Mouse (Mus musculus) G1E (cell line): ENCODE results near the gene Slc7a6.

Experiments
- CTCF ChIP-seq: IDR thresholded peaks from 2 replicates; pipeline ENCODE4 v1.5.1; 2012; ENCODE audit warnings: low read depth, low read length, inconsistent platforms, mixed read lengths
- GATA1 ChIP-seq: IDR thresholded peaks from 2 replicates; pipeline ENCODE4 v1.6.1; 2012; ENCODE audit warnings: borderline replicate concordance, low read length, inconsistent platforms, mixed read lengths
- POLR2AphosphoS5 ChIP-seq: IDR thresholded peaks from 2 replicates; pipeline ENCODE4 v1.6.1; 2012; ENCODE audit warnings: low read depth, low read length, inconsistent platforms; ENCODE audit not compliant: insufficient replicate concordance
- TAL1 ChIP-seq: conservative IDR thresholded peaks from 2 replicates; pipeline ENCODE4 v1.6.1; 2012; ENCODE audit warnings: low read depth, low read length, inconsistent platforms, mixed read lengths

GRCm38 (mm10) chr8:106140769-106141168, 27.9 kb upstream of the Slc7a6 start:
- TF ChIP-seq CTCF = peak; percentile 82
- no peak for TF ChIP-seq GATA1
- TF ChIP-seq TAL1 = no peak
- TF ChIP-seq POLR2AphosphoS5 = no peak
